Mouse (Mus musculus) brown adipose tissue, adult 24 weeks (tissue): ENCODE measurements around the gene Ptprm. TPM values are rescaled to one million over a fixed set of nuclear protein-coding genes. Genes with fewer than 3 reads are reported as not detected.

Experiments
- H3K27ac ChIP-seq: fragments of 200-500 bp; replicated peaks from 2 replicates; pipeline ENCODE4 v1.5.1; 2012; ENCODE audit warnings: low read depth, mild to moderate bottlenecking, low read length
- H3K4me1 ChIP-seq: fragments of 200-500 bp; 2 replicates; pipeline ENCODE4 v1.6.1; 2012; ENCODE audit warnings: low read length, mixed read lengths; ENCODE audit not compliant: control insufficient read depth, insufficient read depth, insufficient read length
- H3K4me3 ChIP-seq: fragments of 200-500 bp; 2 replicates; pipeline ENCODE4 v1.5.1; 2012; ENCODE audit warnings: low read depth, mild to moderate bottlenecking, low read length, moderate library complexity; ENCODE audit not compliant: insufficient read depth
- polyA plus RNA-seq: library from polyadenylated mRNA; stranded (reverse); fragments of >200 nt; gene quantifications from 2 replicates; pipeline ENCODE4 v1.2.4, GENCODE M21; 2012; ENCODE audit not compliant: missing spikeins, insufficient read depth, insufficient read length

Gene Ptprm
- polyA plus RNA-seq, 1 experiment: 23.5 TPM

- H3K27ac ChIP-seq: no peak overlapping the region
- no peak overlapping the region for H3K4me3 ChIP-seq
- peaks cover 3% of the 10 kb centered on the region for H3K4me1 ChIP-seq
These were observed 327.0 kb downstream of the Ptprm start for GRCm38 (mm10) chr17:67027274-67027673.

- H3K4me3 ChIP-seq: no peak overlapping the region
- no peak overlapping the region for H3K27ac ChIP-seq
- H3K4me1 ChIP-seq: peaks cover 5% of the 10 kb centered on the region
These were observed 337.8 kb downstream of the Ptprm start for GRCm38 (mm10) chr17:67016501-67016900.

- Histone ChIP-seq H3K27ac (no peak overlapping the region), H3K4me1 (0 out of 2 replicates have a peak, but pooled peaks cover 3% of the 10 kb centered on the region), H3K4me3 (no peak overlapping the region)
These were observed 341.0 kb downstream of the Ptprm start for GRCm38 (mm10) chr17:67013217-67013616.

DNA sequence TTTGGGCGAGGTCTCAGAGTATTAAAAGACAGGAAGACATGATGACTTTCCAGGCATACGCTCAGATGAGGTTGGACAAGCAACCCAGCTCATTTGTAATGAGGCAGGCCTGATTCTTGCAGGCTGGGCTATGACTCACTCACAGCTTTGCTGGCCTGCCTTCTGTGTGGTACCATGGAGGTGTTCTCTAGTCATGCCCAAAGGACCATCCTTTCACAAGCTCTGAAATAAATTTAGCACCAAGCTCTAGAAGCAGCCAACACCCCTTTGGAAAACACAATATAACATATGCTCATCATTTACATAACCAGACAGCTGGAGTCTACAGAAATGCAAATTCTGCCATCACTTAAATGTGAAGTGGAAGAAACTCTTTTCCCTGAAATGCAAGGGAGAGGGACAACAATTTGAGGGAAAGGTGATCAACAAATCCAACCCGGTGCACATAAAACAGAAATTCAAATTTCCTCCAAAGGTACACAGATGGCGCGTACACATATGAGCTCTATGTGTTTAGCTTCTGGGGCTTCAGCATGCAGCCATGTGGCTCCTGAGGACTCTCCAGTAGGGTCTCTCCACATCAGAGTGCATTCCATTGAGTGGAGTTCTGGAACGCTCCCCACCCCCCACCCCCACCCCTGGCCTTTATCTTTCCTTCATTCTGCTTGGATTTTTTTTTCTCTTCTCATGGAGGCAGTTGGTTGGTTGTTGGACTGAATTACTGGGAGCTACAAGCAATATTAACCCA, 342.2 kb downstream of the Ptprm start:
- no peak overlapping the region for H3K27ac ChIP-seq
- H3K4me3 ChIP-seq: no peak overlapping the region
- peaks cover 3% of the 10 kb centered on the region; the same call in 1 of the 2 replicates for H3K4me1 ChIP-seq

DNA sequence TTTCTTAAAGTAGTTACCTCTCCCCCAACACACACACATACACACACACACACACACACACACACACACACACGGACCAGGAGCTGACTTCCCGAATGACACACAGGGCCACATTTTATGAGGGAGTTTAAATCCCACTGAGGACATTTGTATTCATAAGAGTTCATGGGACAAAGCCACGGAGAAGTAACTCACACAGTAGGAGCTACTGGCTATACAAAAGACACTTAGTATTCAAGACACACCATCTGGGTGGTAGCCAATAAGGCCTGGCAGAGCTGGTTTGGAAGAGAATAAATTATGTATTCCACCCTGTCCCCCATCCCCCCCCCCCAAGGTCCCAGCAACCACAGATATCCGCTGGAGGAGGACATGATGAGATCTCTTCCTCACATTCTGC, 344.1 kb downstream of the Ptprm start:
- Histone ChIP-seq H3K4me1 (peaks cover 3% of the 10 kb centered on the region; the same call in 1 of the 2 replicates), H3K4me3 (no peak overlapping the region), H3K27ac (no peak overlapping the region)

DNA sequence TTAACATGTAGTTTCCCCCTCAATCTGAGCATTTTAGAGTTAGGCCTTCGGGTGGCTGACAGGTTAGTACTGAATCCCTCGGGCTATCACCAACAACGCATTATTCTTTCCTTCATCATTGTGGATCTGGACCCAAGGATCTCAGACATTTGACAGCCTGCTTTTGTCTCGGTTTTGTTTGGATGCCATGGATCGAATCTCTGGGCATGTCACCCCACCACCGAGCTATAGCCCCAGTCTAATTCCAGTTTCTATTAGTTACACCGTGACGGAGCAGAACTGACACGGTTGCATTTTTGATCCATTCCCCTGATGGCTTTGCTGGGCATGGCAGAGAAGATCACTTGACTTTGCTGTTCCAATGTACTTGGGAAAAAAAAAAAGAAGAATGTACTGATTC, 346.1 kb downstream of the Ptprm start:
- Histone ChIP-seq H3K4me3 (no peak overlapping the region), H3K4me1 (peaks cover 3% of the 10 kb centered on the region; the same call in 1 of the 2 replicates), H3K27ac (no peak overlapping the region)

GRCm38 (mm10) chr17:67006740-67007385, 347.4 kb downstream of the Ptprm start:
- Histone ChIP-seq H3K4me1 (peaks cover 2% of the 10 kb centered on the region; the same call in 1 of the 2 replicates), H3K27ac (peak overlapping the region; percentile 76), H3K4me3 (no peak overlapping the region)

DNA sequence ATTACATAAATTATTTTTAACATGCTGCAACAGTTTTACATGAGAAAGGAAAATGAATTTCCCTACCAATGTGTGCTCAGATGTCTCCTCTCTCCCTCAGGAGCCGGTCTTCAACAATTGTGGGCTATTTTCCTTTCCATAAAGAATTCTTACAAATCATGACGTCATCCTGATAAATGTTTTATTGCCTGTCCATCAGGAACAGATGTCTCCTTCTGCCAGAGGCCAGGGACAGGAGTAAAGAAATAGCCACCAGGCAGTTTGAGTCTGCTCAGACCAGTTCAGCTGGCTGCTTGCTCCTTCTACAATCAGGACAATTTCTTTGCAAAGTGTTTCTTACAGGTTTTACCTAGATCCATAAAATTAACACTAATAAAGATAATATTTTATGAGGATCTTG, 357.4 kb downstream of the Ptprm start:
- no peak overlapping the region for H3K27ac ChIP-seq
- no peaks in the 10 kb centered on the region for H3K4me1 ChIP-seq
- H3K4me3 ChIP-seq: no peak overlapping the region

DNA sequence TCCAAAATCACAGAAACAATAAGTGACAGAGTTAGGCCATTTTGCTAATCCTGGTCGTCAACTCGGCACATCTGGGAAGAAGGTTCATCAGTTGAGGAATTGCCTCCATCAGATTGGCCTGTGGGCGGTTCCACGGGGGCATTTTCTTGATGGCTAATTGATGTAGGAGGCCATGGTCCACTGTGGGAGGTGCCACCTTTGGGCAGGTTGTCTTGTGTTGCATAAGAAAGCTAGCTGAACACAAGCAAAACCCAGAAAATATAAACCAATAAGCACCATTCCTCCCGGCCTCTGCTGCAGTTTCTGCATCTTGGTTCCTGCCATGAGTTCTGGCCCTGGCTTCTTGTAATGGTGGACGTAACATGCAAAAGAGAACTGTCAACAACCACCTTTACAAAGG, 358.2 kb downstream of the Ptprm start:
- peaks cover 2% of the 10 kb centered on the region; the same call in 1 of the 2 replicates for H3K4me1 ChIP-seq
- no peak overlapping the region for H3K27ac ChIP-seq
- no peak overlapping the region for H3K4me3 ChIP-seq

DNA sequence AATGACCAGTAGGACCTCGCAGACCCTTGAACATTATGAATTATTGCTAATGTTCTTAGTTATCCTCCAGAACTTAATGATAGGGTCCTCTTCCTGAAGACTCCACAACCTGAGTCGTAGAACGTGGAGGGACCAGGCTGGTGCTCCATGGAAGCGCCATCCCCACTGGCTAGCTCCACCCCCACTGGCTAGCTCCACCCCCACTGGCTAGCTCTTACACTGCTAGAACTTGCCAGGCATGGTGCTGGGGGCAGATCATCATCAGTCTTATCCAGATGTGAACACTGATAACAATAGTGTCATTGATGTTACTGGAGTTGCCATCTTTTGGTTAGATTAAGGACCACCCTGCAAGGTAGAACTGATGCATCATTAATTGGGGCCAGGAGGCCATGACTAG, 362.4 kb downstream of the Ptprm start:
- H3K27ac ChIP-seq: no peak overlapping the region
- no peak overlapping the region for H3K4me3 ChIP-seq
- H3K4me1 ChIP-seq: peaks cover 8% of the 10 kb centered on the region

DNA sequence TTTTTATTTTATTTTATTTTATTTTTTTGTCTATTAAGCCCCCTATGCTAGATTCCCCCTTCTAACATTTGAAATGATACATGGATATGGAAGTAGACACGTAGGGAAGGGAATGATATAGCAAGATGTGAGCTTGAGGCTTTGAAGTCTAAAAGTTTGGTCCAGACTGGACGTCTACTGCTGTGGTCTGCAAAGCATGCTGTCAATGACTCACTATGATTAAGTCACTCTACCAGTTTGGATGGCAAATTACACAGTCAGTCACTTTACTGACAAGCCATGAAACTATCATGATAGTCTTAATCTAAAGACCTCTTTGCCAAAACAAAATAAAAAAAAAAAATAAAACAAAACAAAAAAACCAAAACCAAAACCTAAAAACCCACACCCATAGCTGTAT, 363.5 kb downstream of the Ptprm start:
- Histone ChIP-seq H3K4me1 (peaks cover 8% of the 10 kb centered on the region), H3K27ac (no peak overlapping the region), H3K4me3 (no peak overlapping the region)

GRCm38 (mm10) chr17:66988014-66988413, 366.2 kb downstream of the Ptprm start:
- Histone ChIP-seq H3K4me1 (peaks cover 13% of the 10 kb centered on the region), H3K4me3 (no peak overlapping the region), H3K27ac (no peak overlapping the region)

GRCm38 (mm10) chr17:66981649-66982048, 372.6 kb downstream of the Ptprm start:
- H3K27ac ChIP-seq: no peak overlapping the region
- peaks cover 9% of the 10 kb centered on the region for H3K4me1 ChIP-seq

GRCm38 (mm10) chr17:66979971-66980370, 374.3 kb downstream of the Ptprm start:
- no peak overlapping the region for H3K27ac ChIP-seq
- H3K4me1 ChIP-seq: peaks cover 9% of the 10 kb centered on the region
- H3K4me3 ChIP-seq: no peak overlapping the region

More at GRCm38 (mm10) chr17:66981649-66982048, 372.6 kb downstream of the Ptprm start:
- no peak overlapping the region for H3K4me3 ChIP-seq

GRCm38 (mm10) chr17:66976490-66976889, 377.8 kb downstream of the Ptprm start:
- Histone ChIP-seq H3K27ac (no peak overlapping the region), H3K4me3 (no peak overlapping the region), H3K4me1 (peaks cover 4% of the 10 kb centered on the region; the same call in 1 of the 2 replicates)

- H3K27ac ChIP-seq: no peak overlapping the region
- no peak overlapping the region for H3K4me3 ChIP-seq
- H3K4me1 ChIP-seq: no peaks in the 10 kb centered on the region
These were observed 381.3 kb downstream of the Ptprm start for GRCm38 (mm10) chr17:66972976-66973375.
